Mouse (Mus musculus) cerebellum, adult (tissue): Measurements from ENCODE around the gene Copz1.

Source experiments
- ATAC-seq: cut with Nextera tagmentation; 2 replicates; pipeline ENCODE4 v1.9.2; 2017; ENCODE audit warnings: mild to moderate bottlenecking, moderate library complexity, mixed read lengths; ENCODE audit not compliant: insufficient number of reproducible peaks, low FRiP score, low TSS enrichment

Gene Copz1

GRCm38 (mm10) chr15:103289600-103289999 lies 17.1 kb downstream of the Copz1 start:
- ATAC-seq: no peak

GRCm38 (mm10) chr15:103290417-103290816 lies 17.9 kb downstream of the Copz1 start:
- no peak for ATAC-seq

DNA sequence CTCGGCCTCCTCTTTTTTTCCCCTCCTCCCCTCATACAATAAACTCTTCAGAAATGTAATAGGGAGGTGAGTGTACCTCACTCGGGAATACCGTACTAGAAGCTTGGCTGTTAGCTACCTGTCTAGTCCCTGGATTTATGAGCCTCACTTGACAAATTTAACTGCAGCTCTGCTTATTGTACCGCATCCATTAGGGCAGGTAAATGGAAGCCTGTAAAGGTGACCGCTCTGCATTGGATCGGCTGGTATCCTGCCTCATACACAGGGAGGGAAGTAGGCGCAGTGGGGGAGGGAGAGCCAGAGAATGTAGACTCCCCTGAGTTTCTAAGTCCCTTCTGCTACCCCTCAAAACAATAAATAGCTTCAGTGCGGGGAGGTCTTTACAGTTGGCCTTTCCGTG lies 18.3 kb downstream of the Copz1 start:
- ATAC-seq: no peak

GRCm38 (mm10) chr15:103292673-103293345 lies 20.3 kb downstream of the Copz1 start:
- no peak for ATAC-seq

DNA sequence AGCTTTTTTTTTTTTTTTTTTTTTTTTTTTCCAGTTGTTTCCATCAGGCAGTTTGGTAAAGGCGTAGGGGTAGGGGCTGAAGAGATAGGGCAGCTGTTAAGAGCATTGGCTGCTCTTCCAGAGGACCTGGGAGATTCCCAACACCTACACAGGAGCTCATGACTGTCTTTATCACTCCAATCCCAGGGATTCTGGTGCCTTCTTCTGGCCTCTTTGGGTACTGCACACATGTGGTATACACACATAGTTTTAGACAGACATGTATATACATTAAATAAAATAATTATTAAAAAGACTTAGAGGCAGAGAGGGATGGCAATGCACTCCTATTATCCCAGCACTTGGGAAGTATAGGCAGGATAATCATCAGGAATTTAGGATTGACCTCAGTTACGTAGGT lies 20.9 kb downstream of the Copz1 start:
- no peak for ATAC-seq

GRCm38 (mm10) chr15:103294649-103295048 lies 22.1 kb downstream of the Copz1 start:
- ATAC-seq: no peak

GRCm38 (mm10) chr15:103295851-103296250 lies 23.3 kb downstream of the Copz1 start:
- ATAC-seq: no peak

DNA sequence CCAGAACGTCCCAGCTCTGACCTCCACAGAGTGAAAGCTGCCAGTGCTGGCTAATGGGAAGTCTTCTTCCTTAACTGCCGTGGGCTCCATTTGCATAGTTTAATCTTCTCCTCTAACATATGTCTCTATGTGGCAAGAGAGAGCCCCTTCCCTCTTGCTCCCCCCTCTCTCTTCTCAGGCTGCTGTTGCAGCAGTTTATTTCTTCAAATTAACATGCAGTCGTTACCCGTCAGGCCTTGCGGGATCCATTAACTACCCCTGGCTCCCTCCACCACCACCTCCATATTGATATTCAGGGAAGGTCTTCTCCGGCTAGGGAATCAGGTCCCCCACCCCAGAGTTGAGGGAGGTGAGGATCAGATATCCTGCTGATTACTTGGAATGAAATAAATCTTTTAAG lies 24.8 kb downstream of the Copz1 start:
- ATAC-seq: no peak

DNA sequence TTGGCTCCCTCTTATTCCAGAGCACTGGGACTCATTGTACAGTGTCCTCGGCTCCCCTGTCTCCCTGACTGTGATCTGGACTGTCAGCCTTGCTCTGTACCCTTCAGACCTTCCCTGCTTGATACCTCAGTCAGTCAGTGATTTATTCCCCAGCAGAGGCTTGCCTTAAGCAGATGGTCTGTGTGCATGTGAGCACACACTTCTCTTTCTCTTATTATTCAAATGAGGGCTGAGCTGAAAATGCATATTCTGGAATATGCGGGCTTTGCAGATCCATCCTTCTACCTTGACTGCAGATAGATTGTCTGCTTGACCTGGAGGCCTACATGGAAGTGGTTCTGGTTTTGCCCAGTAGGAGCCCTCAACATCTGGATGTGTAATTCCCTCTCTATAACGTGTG lies 25.5 kb downstream of the Copz1 start:
- ATAC-seq: no peak

DNA sequence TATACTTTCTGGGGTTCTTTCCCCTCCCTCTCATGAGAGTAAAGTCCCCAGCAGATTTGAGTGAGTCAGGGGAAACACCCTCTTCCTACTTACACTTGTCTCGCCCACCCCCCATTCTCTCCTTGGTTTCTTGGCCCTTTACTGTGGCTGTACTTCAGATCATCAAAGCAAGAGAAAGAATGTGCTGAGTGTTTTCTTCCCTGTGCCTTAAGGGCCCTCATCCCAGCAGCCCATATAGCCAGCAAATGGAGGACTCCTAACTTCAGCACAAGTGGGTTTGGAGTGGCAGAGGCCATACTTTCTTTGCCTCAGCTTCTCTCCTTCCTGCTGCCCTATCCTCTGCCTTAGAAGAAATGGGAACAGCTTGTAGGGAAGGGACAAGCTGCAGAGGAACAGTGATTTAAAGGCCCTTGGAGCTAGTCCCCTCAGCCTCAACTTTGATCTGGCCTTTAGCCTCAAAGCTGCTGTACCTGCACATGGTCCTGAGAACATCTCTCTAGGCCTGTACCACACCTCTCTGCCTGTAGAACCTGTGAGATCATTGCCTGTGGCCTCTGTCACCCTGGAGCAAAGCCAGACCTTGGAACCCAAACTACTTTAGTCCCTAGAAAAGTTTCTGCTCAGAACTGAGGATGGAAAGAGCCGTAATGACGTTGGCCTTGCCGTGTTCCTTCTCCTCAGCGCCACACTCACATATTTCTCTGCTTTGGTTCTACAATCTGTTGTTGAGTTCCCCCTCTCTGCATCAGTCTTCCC lies 26.5 kb downstream of the Copz1 start:
- no peak for ATAC-seq

DNA sequence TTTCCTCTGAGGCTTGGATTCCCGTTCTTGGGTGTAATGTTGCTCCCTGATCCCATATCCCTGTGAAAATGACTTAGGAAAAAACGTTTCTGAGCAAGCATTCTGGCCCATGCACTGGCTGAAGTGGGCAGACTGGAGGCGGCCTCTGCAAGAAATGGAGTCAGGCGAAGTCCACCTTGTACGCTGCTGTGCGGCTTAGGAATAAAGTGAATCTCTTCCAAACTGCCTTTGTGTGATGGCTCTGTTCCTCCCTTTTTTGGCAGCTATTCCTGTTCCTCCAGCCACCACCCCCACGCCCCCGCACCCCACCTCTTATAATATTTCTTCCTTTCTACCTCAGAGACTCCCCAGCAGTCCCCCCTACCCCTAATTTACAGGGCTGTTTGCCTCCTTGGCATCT lies 27.1 kb downstream of the Copz1 start:
- ATAC-seq: no peak

DNA sequence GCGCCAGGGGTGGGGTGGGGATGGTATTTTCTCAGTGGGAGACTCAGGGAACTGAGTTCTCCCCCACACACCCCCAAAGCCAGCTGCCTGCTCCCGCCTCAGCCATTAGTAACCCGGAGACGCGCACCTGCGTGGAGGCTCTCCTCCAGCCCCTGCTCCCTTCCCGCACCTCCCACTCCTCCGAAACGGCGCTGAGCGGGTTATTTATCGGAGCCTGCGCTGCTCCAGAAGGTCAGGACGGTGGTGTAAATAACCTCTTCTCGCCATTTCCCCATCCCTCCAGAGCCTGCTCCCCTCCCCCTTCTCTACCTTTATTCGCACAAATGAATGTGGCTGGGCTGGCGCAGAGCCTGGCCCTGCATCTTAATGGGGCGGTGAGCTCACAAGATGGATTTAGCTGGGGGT lies 27.6 kb downstream of the Copz1 start:
- no peak for ATAC-seq

DNA sequence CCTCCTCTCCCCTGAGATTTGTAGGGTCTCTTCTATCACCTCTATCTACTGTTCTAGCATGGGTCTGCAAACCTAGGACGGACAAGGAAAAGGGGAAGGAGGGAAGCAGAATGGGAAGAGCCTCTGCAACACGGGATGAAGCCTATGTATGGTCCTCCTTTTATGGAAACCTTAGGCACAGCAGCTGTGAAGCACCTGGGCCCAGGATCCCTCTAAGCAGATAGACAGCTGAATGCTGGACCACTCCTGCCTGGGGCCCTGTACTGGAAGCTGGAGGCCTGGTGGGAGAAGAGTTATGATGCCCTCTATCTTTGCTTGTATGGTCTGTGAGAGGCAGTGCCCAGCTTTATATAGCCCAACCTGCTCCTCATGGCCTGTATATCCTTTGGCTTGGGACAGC lies 28.0 kb downstream of the Copz1 start:
- no peak for ATAC-seq

- no peak for ATAC-seq
Observed at GRCm38 (mm10) chr15:103301046-103301445, 28.5 kb downstream of the Copz1 start.

DNA sequence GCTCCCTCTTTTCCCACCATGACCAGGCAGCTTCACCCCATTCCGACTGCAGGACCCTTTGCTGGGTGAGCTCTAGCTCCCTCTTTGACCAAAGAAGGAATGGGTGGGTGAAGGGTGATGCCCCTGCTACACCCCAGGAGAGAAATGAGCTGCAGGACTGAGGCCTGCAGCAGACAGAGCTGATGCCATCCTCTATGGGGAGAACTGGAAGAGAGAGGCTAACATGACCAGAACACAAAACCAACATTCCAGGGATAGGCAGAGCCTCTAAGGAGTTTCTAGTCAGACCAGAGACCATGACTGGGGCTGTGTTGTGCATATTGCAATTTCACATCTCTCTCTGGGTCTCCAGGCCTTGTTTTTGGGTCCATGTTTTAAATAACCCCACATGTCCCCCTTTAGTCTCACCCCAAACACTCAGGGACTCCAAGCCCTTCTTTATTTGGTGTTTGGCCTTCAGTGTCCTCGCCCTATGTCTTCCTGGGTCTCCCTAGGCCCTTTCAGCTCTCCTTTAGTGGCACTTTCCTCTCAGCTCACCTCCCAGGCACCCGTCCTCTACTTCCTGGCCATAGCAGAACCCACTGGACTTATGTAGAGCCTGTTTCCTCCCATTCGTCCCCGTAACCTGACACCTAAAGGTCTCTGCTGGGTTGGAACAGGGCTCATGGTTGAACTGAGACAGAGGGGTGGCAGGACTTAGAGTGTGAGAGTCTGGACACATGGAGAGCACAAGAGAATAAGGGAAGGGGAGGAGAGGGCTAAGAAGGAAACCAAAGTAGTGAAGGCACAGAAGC lies 29.2 kb downstream of the Copz1 start:
- no peak for ATAC-seq

DNA sequence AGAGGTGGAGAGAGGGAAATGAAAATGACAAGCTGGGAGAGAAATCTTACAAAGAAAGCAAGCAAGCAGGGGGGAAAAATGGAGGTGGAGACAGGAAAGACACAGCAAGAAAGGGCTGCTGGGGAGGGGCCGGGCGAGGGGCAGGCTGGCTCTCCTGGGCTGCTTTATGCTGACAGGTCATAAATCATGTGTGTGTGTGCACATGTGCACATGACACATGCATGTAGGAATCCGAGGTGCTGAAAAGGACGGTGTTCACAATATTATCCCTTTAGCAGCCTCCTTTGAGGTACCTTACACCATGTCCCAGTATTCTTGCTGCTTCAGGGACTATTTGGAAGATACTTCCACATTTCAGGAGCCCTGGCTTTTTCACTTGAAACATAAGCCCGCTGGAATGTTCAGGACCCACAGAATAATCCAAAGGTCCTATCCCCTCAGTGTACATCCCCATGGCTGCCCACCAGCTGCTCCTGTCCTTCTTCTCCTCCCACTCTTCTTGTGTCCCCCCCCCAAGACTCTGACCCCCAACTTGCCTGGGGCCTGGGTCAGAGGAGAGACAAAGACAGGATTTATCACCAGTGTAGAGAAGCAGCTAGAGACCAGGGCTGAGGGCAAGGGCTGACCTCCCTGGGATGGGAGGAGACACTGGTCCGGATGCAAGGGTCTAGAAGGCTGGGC lies 30.0 kb downstream of the Copz1 start:
- no peak for ATAC-seq

DNA sequence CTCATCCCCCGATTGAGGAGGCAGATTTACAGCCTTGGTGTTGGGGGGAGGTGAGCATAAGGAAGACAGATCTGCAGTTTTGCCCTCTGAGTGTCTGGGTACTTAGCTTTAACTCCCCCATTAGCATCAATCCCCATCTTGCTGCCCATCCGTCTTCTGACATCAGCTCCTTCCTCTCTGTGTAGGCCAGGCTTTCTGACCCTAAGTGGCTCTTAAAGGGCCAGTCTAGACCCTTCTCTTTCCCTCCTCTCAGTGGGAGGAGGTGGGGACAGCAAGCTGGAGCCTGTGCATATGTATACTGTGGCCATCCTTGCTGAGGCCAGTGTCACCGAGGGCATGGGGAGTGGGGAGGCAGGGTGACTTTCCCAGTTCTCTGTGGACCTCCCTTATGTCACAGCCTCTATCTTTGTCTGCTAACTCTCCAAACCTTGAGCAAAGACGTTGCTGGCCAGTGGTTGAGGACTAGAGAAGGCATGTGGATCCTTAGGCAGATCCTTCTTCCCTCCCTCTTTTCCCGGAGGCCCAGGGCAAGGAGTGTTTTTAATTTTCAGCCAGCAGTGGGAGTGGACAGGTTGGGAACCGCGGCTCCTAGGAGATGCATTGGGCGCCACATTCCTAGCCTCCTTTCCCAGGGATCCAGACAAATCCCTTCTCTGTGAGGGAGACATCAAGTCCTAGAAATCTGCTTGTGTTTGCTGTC lies 31.6 kb downstream of the Copz1 start:
- no peak for ATAC-seq

DNA sequence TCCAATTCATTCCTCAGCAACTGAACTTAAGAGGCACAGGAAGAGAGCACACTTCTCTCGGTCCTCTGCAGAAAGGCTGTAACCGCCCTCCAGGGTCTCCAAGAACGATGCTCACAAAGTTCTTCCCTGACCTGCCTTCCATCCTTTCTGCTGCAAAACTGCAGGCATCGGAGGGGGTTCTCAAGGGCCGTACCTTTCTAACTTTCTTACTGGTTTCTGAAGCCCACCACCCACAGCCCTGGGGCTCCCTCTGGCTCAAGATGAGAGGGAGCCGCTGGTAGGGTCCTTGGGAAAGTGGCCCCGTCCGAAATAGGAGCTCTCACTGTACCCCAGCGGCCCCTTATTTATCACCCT lies 32.1 kb downstream of the Copz1 start:
- no peak for ATAC-seq

GRCm38 (mm10) chr15:103305070-103305678 lies 32.7 kb downstream of the Copz1 start:
- ATAC-seq: peak; percentile 92
